Mouse (Mus musculus): ENCODE measurements around the gene Tmem107.

The Tmem107 gene

DNA sequence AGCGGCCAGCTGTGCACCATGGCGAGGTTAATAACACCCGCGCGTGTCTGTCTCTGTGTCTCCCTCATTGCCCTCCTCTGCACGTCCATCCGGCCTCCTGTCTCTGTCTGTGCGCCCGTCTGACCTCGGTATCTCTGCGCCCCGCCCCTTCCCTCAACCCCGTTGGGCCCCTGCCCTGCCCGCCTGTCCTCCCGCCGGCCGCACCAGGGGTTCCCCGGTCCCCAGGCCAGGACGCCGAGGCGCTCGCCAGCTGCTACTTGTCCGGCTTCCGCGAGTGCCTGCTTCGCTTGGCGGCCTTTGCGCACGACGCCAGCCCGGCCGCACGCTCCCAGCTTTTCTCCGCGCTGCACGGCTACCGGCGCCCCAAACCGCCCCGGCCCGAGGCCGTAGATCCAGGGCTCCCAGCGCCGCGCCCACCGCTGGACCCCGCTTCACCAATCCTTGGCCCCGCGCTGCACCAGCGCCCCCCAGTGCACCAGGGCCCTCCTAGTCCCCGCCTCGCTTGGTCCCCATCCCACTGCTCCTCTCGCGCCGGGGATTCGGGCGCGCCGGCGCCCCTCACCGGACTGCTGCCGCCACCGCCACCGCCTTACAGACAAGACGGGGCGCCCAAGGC lies 51.8 kb downstream of the Tmem107 start, which contains the start of gene 9130213A22Rik:
TSS of gene 9130213A22Rik (minus strand) at position 254 of the 616 bp plus-strand sequence.
- peak in 1 of 2 experiments; percentile 88 for DNase-seq (ENCODE audit: low spot score in 2 of 2)

All from left cerebral cortex, adult 9 months (tissue).